Mouse (Mus musculus) lung, postnatal 0 days (tissue): ENCODE results near the gene Acsf2.

Experiments used
- CTCF ChIP-seq: IDR thresholded peaks from 2 replicates; pipeline ENCODE4 v1.5.1; 2016; ENCODE audit warnings: antibody characterized with exemption, mild to moderate bottlenecking
- EP300 ChIP-seq: IDR thresholded peaks from 2 replicates; pipeline ENCODE4 v1.6.1; 2016; ENCODE audit warnings: antibody characterized with exemption, mild to moderate bottlenecking, control low read depth

DNA sequence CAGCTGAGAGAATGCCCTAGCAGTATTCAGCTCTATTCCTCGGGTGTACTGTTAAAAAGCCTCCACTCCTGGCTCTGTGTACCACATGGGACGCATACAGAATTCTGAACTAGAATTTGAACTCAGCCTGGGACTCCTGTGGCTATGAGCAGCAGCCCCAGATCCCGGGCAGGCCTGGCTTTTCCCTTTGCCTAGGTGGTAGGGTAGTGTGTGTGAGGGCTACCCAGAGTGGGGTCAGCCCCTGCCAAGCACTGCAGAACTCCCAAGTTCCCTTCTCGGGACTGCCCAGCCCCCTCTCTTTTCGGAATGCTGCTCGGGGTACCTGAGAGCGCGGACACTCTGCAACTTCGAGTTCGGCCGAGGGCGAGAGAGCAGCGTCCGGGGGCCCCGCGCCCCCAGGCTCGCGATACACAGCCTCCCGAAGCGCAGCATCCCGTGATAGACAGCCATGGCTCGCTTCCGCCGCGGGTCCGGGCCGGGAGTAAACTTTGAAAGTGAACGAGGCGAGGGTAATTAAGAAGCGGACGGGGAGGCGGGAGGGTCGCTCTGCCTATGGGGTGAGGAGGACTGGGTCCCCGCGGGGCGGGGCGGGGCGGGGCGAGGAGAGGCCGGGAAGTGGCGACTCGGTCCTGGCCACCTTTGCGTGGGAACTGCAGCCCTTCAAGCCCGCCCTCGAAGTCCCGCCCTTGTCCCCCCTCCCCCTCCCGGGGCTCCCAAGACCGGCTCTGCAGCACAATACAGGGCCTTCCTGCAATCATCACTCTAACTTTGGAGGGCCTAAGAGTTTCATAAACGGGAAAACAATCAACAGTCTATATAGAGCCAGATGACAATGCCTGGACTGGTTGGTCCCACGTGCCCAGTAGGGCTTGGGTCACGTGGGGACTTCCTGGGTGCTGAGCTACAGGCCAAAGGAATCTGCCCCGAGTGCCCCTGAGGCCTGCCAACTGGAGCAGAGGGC lies at the start of gene Acsf2:
- TF ChIP-seq CTCF (no peak), EP300 (no peak)
